Mouse (Mus musculus) embryonic facial prominence, embryonic 15.5 days (tissue): ENCODE measurements at regions not wholly inside any gene's neighbourhood (a gene's known extent, or its start where the extent isn't known, plus 50 kb on each side); places are given as distances from the start of the nearest gene placed in this dataset.

Experiments used
- ATAC-seq: fragments of 200-750 bp; cut with Nextera tagmentation; 2 replicates; pipeline ENCODE4 v1.8.0; 2017; ENCODE audit warnings: low read depth, moderate TSS enrichment; ENCODE audit not compliant: insufficient number of reproducible peaks, low FRiP score, low TSS enrichment
- H3K27ac ChIP-seq: fragments of 300-500 bp; sonication (generic); replicated peaks from 2 replicates; pipeline ENCODE4 v1.5.1; 2015; ENCODE audit warnings: mild to moderate bottlenecking, inconsistent platforms
- H3K27me3 ChIP-seq: fragments of 300-500 bp; sonication (generic); 2 replicates; pipeline ENCODE4 v1.6.1; 2015; ENCODE audit warnings: inconsistent platforms
- H3K36me3 ChIP-seq: fragments of 300-500 bp; sonication (generic); 2 replicates; pipeline ENCODE4 v1.6.1; 2015; ENCODE audit warnings: mild to moderate bottlenecking, inconsistent platforms
- H3K4me1 ChIP-seq: fragments of 300-500 bp; sonication (generic); 2 replicates; pipeline ENCODE4 v1.6.1; 2015; ENCODE audit warnings: inconsistent platforms
- H3K4me2 ChIP-seq: fragments of 300-500 bp; sonication (generic); replicated peaks from 2 replicates; pipeline ENCODE4 v1.6.1; 2015; ENCODE audit warnings: mild to moderate bottlenecking, inconsistent platforms
- H3K4me3 ChIP-seq: fragments of 300-500 bp; sonication (generic); replicated peaks from 2 replicates; pipeline ENCODE4 v1.5.1; 2015; ENCODE audit warnings: mild to moderate bottlenecking, inconsistent platforms
- H3K9ac ChIP-seq: fragments of 300-500 bp; sonication (generic); 2 replicates; pipeline ENCODE4 v1.6.1; 2015; ENCODE audit warnings: inconsistent platforms
- H3K9me3 ChIP-seq: fragments of 300-500 bp; sonication (generic); replicated peaks from 2 replicates; pipeline ENCODE4 v1.6.1; 2016; ENCODE audit warnings: inconsistent platforms
- WGBS: fragments of 180-500 bp; shearing (Covaris S2); methylation state at CpG from one replicate; pipeline ENCODE4 v1.1.7; 2015; 5-methylcytosine and 5-hydroxymethylcytosine counted together

- no peak overlapping the region for H3K4me2 ChIP-seq
- 0 out of 2 replicates have a peak, but pooled peaks have one; percentile 43 for ATAC-seq
- H3K4me3 ChIP-seq = no peak overlapping the region
- no peaks in the 10 kb centered on the region for H3K9me3 ChIP-seq
- H3K4me1 ChIP-seq = 0 out of 2 replicates have a peak, but pooled peaks cover 8% of the 10 kb centered on the region
- H3K36me3 ChIP-seq = no peaks in the 10 kb centered on the region
- WGBS = 24% methylated on average over 6 of the region's 6 CpGs
- no peaks in the 10 kb centered on the region for H3K27me3 ChIP-seq
- no peak overlapping the region for H3K9ac ChIP-seq
- H3K27ac ChIP-seq = no peak overlapping the region
These were observed 288.8 kb upstream of the Zfp637 start for GRCm38 (mm10) chr6:117552006-117552667.

- Histone ChIP-seq H3K9me3 (no peaks in the 10 kb centered on the region), H3K4me1 (no peaks in the 10 kb centered on the region), H3K36me3 (no peaks in the 10 kb centered on the region), H3K4me2 (no peak overlapping the region), H3K4me3 (no peak overlapping the region), H3K27me3 (no peaks in the 10 kb centered on the region), H3K27ac (no peak overlapping the region), H3K9ac (no peak overlapping the region)
- ATAC-seq = no peak
- 89% methylated on average over 6 of the region's 6 CpGs for WGBS
These were observed 277.8 kb upstream of the Zfp637 start for GRCm38 (mm10) chr6:117563159-117563558.

DNA sequence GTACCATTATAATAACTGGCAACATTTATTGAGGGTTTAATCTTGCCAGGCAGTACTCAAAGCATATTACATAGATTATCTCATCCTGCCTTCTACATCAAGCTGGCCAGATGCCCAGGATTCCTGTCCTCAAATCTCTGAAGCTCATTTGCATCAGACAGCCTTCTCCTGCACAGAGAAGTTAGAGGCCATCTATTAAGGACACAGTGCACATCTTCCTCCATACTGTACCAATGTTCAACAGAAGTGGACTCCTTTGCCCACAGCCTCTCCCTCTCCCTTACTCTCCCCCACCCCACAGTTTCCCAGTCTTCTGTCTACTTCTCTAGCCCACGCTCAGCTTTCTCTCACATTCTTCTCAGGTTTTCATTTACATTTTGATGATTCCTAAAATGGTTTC lies 277.3 kb upstream of the Zfp637 start:
- Histone ChIP-seq H3K4me3 (no peak overlapping the region), H3K36me3 (no peaks in the 10 kb centered on the region), H3K4me2 (no peak overlapping the region), H3K27ac (no peak overlapping the region), H3K9ac (no peak overlapping the region), H3K4me1 (no peaks in the 10 kb centered on the region), H3K27me3 (no peaks in the 10 kb centered on the region; the same call in 1 of the 2 replicates), H3K9me3 (no peaks in the 10 kb centered on the region)
- no peak for ATAC-seq
- WGBS = 58% methylated on average over 1 of the region's 1 CpGs

GRCm38 (mm10) chr6:117566786-117567185 lies 274.2 kb upstream of the Zfp637 start:
- Histone ChIP-seq H3K36me3 (no peaks in the 10 kb centered on the region), H3K4me3 (no peak overlapping the region), H3K27me3 (no peaks in the 10 kb centered on the region; the same call in 1 of the 2 replicates), H3K9ac (no peak overlapping the region), H3K4me2 (no peak overlapping the region), H3K9me3 (no peaks in the 10 kb centered on the region), H3K27ac (no peak overlapping the region), H3K4me1 (peaks cover 11% of the 10 kb centered on the region; the same call in 1 of the 2 replicates)
- ATAC-seq = no peak
- 57% methylated on average over 6 of the region's 6 CpGs for WGBS

DNA sequence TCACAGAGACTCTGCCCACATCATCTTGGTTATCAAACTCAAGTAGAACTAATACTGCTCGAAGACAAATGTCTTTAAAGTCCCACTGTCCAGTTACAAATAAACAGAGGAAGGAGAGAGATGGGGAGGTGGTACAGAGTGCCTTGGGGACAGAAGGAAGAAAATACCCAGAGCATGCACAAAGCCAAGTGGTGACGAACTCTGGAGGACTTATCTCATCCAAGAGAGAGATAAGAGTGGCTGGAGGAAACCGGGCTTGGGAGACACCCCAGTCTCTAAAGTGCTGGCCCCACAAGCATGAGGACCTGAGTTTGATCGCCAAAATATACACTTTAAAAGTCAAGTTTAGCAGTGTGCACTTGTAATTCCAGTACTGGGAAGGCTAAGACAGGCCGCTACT lies 273.3 kb upstream of the Zfp637 start:
- Histone ChIP-seq H3K27me3 (no peaks in the 10 kb centered on the region; the same call in 1 of the 2 replicates), H3K36me3 (no peaks in the 10 kb centered on the region), H3K4me1 (peaks cover 11% of the 10 kb centered on the region; the same call in 1 of the 2 replicates), H3K4me2 (no peak overlapping the region), H3K9ac (no peak overlapping the region), H3K27ac (no peak overlapping the region), H3K9me3 (no peaks in the 10 kb centered on the region), H3K4me3 (no peak overlapping the region)
- ATAC-seq = no peak
- 91% methylated on average over 5 of the region's 5 CpGs for WGBS

DNA sequence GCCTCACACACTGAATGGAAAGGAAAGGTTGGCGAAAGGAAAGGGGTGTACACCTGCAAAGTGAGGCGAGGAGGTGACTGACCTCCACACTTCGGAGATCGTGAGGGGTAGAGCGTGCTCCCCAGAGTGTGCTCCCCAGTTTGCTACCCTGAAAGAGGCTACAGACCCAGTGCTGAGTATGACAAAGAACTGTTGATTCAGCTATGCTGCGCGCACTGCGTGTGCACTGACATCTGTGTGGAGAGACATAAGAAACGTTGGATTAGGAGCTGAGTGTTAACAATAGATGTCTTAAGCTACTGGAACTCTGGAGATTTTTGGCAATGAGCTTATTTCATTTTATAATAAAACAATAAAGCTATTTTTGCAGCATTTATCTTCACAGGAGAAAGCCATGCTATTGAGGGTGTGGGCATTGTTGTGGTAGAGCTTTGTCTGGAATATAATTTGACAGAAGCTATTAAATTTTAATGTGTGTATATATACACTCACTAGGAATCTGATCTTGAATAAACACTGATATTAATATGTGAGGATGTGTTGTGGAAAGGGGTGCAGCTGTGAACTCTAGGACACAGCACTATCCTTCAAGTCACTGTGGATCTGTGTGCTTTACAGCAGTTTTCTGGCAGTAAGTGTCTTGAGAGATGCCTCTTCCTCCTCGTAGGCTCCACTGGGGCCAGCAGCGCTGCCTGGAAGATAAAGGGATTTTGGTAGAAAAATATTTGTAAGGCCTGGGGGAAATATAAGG lies 271.2 kb upstream of the Zfp637 start:
- H3K27me3 ChIP-seq = no peaks in the 10 kb centered on the region; the same call in 1 of the 2 replicates
- no peak overlapping the region for H3K27ac ChIP-seq
- H3K4me3 ChIP-seq = no peak overlapping the region
- peaks cover 11% of the 10 kb centered on the region; the same call in 1 of the 2 replicates for H3K4me1 ChIP-seq
- 83% methylated on average over 11 of the region's 11 CpGs for WGBS
- no peaks in the 10 kb centered on the region for H3K36me3 ChIP-seq
- no peaks in the 10 kb centered on the region for H3K9me3 ChIP-seq
- no peak overlapping the region for H3K4me2 ChIP-seq
- no peak for ATAC-seq
- H3K9ac ChIP-seq = no peak overlapping the region

- H3K4me3 ChIP-seq = no peak overlapping the region
- H3K9me3 ChIP-seq = no peaks in the 10 kb centered on the region
- 65% methylated on average over 7 of the region's 7 CpGs for WGBS
- no peaks in the 10 kb centered on the region; the same call in 1 of the 2 replicates for H3K27me3 ChIP-seq
- H3K9ac ChIP-seq = no peak overlapping the region
- H3K27ac ChIP-seq = no peak overlapping the region
- no peak overlapping the region for H3K4me2 ChIP-seq
- ATAC-seq = no peak
- peaks cover 11% of the 10 kb centered on the region; the same call in 1 of the 2 replicates for H3K4me1 ChIP-seq
- H3K36me3 ChIP-seq = no peaks in the 10 kb centered on the region
These were observed 270.6 kb upstream of the Zfp637 start for GRCm38 (mm10) chr6:117570346-117570745.

DNA sequence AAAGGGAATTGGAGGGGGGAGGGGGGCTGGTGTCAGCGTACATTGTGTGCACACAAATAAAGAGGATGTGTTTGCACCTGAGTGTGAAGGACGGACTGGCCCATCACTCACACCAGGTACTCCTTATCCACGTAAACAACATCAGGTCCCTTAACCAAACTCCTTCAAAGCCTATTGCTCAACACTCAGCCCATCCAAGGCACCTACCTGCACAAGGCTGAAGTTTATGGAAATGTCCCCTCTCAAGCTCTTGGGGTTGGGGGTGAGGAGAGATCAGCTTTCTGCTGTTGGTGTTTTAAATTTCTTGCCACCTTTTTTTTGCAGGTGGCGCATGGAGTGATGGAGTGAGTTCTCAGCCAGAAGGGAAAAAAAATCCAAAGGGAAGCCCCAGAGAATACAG lies 270.2 kb upstream of the Zfp637 start:
- Histone ChIP-seq H3K27me3 (no peaks in the 10 kb centered on the region; the same call in 1 of the 2 replicates), H3K4me1 (peaks cover 11% of the 10 kb centered on the region; the same call in 1 of the 2 replicates), H3K9ac (no peak overlapping the region), H3K4me2 (no peak overlapping the region), H3K4me3 (no peak overlapping the region), H3K9me3 (no peaks in the 10 kb centered on the region), H3K36me3 (no peaks in the 10 kb centered on the region), H3K27ac (no peak overlapping the region)
- no peak for ATAC-seq
- 83% methylated on average over 4 of the region's 4 CpGs for WGBS

GRCm38 (mm10) chr6:117572006-117572405 lies 269.0 kb upstream of the Zfp637 start:
- Histone ChIP-seq H3K4me2 (no peak overlapping the region), H3K9ac (no peak overlapping the region), H3K27me3 (no peaks in the 10 kb centered on the region; the same call in 1 of the 2 replicates), H3K4me3 (no peak overlapping the region), H3K9me3 (no peaks in the 10 kb centered on the region), H3K36me3 (no peaks in the 10 kb centered on the region), H3K4me1 (peaks cover 11% of the 10 kb centered on the region; the same call in 1 of the 2 replicates), H3K27ac (no peak overlapping the region)
- 79% methylated on average over 14 of the region's 14 CpGs for WGBS
- ATAC-seq = no peak

DNA sequence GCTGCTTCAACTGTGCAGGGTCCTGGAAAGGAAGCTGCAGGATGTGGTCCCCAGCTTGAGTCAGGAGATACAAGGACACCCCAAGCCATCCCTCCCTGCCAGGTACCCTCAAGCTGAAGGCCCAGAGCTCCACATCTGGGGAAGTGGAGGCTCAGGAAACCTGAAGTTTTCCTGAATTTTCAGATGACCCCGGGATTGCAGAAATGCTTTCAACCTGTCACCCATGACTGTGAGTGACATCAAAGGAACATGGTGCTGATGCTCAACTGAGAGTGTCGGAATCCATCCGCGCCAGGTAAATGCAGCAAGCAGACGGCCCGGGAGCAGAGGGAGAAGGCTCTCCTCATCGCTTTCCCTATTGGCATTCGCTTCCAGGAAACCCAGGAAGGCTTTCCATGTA lies 267.6 kb upstream of the Zfp637 start:
- no peak for ATAC-seq
- Histone ChIP-seq H3K4me3 (no peak overlapping the region), H3K4me1 (peaks cover 15% of the 10 kb centered on the region; the same call in 1 of the 2 replicates), H3K9me3 (no peaks in the 10 kb centered on the region), H3K36me3 (no peaks in the 10 kb centered on the region), H3K27ac (no peak overlapping the region), H3K27me3 (no peaks in the 10 kb centered on the region; the same call in 1 of the 2 replicates), H3K4me2 (no peak overlapping the region), H3K9ac (no peak overlapping the region)
- 91% methylated on average over 8 of the region's 8 CpGs for WGBS

DNA sequence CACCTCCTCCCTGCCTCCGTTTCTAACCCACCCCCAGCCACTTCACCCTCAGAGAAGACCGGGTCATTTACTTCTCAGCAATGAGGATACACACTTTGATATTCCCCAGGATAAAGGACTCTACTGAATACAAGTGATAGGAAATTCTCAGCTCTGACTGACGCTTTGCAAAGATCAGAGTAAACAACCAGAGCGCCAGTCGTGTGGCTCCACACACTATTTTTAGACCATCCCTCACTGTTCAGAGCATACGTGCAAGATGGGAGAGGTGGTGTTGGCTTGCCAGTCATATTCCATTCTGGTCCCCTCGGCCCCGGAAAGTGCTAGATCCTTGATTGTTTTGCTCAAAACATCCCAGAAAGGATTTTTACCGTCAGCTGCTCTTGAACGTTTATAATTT lies 266.8 kb upstream of the Zfp637 start:
- Histone ChIP-seq H3K4me1 (peaks cover 15% of the 10 kb centered on the region; the same call in 1 of the 2 replicates), H3K27ac (no peak overlapping the region), H3K9ac (no peak overlapping the region), H3K36me3 (no peaks in the 10 kb centered on the region), H3K4me3 (no peak overlapping the region), H3K27me3 (no peaks in the 10 kb centered on the region), H3K4me2 (no peak overlapping the region), H3K9me3 (no peaks in the 10 kb centered on the region)
- 66% methylated on average over 10 of the region's 10 CpGs for WGBS
- ATAC-seq = no peak
